Mouse (Mus musculus) urinary bladder, postnatal 36 days (tissue): ENCODE measurements around the gene Pi16.
"Not testable (repeated sequence)": the region's sequence is repeated elsewhere in the genome, so short reads cannot be mapped to it uniquely, and the experiment has no call there.

Experiments used
- DNase-seq, 2 experiments: peaks; one replicate each; pipeline ENCODE4 v3.0.0; 2022; ENCODE audit warnings: low spot score in 2 of 2, mixed read lengths in 1 of 2

Pi16 gene

DNA sequence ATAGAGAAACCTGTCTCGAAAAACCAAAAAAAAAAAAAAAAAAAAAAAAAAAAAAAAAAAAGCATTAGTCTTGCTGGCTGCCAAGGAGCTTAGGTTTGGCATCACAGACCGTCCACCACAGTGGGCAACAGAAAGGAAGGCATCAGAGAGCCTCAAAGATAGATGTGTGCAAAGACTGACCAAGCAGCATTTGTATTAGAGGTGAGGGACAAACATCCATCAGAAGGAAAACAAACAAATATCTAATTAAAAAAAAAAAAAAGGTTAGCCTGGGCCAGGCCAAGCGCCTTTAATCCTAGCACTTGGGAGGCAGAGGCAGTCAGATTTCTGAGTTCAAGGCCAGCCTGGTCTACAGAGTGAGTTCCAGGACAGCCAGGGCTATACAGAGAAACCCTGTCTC is at the start of gene Pi16:
Gene Pi16, plus strand, starts transcription at position 301 of the 400 bp plus-strand sequence.
- DNase-seq = not testable (repeated sequence)

DNA sequence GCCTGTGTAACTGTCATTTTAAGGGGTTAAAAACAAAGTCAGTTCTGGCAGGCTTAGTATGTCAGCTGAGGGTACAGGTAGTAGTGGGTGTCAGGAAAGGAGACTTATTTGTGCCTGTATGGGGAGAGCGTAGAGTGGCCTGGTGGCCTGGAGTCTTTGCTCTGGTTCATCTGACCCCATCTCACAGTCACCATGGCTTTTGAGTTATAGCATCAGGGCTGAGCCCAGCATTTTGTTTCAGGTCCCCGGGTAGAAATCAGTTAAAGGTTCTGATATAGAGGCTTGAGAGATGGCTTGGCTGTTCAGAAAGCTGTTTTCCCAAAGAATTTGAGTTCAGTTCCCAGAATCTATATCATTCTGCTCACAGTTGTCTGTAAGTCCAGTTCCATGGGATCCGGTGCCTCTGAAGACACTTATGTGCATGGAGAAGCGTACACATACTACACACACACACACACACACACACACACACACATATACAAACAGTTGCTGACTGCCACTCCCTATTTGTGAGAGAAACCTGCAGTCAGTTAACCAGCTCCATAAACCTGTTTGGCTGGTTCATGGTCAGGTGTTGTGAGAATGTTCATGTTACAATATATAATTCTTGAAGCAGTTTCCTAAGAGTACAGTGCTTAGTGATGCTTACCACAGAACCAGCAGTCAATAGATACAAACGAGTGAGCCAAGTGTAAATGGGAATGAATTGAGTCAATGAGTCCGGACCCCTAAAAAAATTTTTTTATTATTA is 49.4 kb upstream of the Pi16 start:
- peak in 1 of 2 experiments; percentile 63 for DNase-seq

- DNase-seq = peak; percentile 86 to 95
Observed at GRCm38 (mm10) chr17:29268682-29269348, 48.7 kb upstream of the Pi16 start, which contains the start of gene BC004004. BC004004 (plus strand) TSS chr17:29268788.

DNA sequence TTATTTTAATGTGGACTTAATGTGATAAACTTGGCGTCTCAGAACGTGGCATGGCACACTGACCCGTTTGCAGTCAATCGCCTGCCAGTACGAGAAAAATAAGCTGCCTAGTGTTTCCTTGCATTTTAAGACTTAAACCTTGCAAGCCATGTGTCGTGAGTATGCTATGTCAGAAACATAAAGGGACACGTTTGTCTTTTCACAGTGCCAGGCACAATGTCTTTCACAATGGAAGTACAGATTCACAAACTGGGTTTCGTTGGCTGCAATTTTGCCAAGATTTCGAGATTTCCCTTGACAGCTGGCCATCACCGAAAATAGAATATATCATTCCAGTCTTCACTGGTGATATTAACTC is 48.2 kb upstream of the Pi16 start:
- DNase-seq = no peak

GRCm38 (mm10) chr17:29270148-29270698 is 47.3 kb upstream of the Pi16 start:
- DNase-seq = no peak

- DNase-seq = no peak
Observed at GRCm38 (mm10) chr17:29273156-29273555, 44.3 kb upstream of the Pi16 start.

DNA sequence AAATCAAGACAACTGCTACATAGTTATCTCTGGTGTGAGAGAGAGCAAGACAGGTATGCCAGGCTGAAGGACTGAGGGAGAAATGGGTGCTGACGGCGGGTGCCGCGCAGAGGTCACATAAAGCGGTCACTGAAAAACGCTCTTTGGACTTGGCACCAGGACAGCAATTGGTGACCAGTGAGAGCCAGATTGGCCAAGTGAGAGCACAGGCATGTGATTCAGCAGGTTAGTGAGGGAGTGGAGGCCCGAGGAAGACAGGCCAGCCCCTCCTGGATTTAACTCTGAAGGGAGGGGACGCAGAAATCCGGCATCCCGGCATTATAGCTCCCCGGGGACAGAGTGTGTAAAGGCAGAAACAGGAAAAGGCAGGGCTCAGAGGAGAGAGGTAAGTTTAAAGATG is 43.6 kb upstream of the Pi16 start:
- DNase-seq = no peak

- no peak for DNase-seq
Observed at GRCm38 (mm10) chr17:29280422-29280821, 37.1 kb upstream of the Pi16 start.

GRCm38 (mm10) chr17:29281541-29281940 is 35.9 kb upstream of the Pi16 start:
- no peak for DNase-seq

DNA sequence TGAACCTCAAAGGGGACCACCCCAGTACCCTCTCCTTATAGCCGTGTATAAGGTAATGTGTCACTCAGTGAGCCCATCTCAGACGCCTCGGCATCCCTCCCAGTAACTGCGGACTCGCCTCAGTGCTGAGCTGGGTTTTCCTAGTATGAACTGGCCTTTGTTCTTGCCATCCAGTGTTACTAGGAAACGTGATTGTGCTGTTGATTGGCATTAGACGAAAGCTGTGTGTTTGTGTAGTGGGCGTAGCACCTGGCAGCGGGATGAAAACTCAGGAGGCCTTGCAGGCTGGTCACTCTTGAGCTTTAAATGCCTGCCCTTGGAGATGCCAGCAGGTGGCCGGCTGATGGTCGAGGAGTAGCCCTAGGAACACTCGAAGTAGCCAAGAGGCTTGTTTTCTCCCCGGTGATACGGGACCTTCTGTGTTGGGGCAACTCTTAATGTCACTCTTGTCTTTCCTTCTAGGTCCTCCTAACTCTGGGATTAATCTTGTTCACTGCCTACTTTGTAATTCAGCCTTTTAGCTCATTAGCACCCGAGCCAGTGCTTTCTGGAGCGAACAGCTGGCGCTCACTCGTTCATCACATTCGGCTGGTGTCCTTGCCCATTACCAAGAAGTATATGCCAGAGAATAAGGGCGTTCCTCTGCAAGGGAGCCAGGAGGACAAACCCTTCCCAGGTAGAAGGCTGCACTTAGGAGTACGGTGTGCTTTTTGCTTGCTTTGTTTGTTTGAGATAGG is 35.1 kb upstream of the Pi16 start:
- DNase-seq = no peak

DNA sequence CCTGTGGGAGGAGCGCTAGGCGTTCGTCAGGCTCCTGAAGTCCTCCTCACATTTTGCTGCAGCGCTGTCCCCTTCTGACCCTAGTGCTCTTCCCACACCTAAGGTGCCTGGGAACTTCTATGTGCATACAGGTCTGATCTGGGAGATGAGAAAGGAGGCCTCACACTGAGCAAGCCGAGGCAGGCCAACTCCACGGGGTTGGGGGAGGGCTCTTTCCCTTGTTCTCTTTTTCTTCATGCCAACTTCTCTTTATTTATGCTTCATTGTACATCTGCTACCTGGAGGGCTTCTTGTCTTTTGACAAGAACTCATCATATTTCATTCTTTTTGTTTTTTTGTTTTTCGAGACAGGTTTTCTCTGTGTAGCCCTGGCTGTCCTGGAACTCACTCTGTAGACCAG is 25.7 kb upstream of the Pi16 start:
- no peak for DNase-seq

DNA sequence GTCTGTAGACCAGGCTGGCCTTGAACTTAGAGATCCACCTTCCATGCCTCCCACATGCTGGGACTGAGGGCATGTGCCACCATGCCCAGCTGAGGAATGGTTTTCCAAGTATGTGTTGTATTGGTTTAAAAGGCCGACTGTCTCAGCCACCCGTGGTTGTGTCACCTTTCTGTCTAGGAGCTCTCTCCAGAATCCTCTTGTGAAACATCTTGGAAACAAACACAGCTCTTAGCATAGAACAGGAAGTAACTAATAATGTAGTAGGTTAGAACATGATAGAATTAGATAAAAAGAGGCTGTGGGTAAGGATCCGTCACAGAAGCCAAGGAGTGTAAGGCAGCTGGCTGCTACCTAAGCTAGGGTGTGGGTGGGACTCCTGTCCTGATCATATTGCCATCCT is 24.5 kb upstream of the Pi16 start:
- no peak for DNase-seq

GRCm38 (mm10) chr17:29293807-29294605 is 23.5 kb upstream of the Pi16 start:
- DNase-seq = peak in 1 of 2 experiments; percentile 36

DNA sequence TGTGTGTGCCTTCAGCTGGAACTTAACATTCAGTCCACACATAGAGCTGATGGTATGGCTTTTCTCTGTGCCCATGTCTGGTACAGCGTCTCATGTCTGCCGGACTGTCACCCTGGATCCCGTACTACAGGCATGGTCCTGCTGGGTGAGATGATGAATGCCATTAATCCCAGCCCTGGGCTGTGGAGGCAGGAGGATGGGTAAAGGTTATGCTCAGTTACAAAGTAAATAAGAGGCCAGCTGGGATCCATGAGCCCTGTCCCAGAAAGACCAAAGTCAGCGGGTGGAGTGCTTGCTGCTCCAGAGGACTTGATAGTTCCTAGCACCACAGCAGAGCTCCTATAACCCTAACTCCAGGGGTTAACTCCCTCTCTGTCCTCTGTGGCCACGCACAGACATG is 21.6 kb upstream of the Pi16 start:
- DNase-seq = no peak

- DNase-seq = no peak
Observed at GRCm38 (mm10) chr17:29297321-29297720, 20.2 kb upstream of the Pi16 start.

DNA sequence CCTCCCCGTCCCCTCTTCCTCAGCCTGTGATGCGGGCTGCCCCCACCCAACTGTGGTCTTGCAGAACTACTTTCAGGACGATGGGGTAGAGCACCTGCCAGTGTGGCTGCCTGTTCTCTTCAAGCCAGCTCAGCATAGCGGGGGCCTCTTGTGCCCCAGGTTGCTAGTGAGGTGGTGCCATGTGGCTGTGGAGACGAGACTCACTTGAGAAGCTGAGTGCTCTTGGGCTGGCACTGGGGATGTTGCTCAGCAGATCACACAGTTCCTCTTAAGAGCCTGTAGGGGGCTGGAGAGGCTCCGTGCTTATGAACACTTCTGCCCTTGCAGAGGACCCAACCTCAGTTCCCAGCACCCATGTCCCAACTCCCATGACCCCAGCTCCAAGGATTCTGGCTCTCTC is 19.7 kb upstream of the Pi16 start:
- DNase-seq = no peak

DNA sequence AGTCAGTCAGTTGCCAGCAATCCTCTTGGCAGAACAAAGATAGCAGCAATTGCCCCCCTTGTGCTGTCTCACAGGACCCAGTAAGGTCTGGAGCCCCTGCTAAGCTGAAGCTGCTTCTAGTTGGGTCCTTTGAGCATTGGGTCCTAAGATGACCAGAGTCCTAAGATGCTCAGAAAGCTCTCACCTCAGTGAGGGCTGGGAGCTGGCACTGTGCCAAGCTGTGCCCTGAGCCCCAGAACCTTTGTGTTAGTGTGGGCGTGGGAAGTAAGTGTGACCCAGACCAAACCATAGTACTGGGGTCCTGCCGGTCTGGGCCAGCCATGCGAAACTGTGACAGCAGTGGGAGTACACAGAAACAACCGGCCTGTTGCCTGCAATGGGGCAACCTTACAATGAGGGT is 18.2 kb upstream of the Pi16 start:
- no peak for DNase-seq

DNA sequence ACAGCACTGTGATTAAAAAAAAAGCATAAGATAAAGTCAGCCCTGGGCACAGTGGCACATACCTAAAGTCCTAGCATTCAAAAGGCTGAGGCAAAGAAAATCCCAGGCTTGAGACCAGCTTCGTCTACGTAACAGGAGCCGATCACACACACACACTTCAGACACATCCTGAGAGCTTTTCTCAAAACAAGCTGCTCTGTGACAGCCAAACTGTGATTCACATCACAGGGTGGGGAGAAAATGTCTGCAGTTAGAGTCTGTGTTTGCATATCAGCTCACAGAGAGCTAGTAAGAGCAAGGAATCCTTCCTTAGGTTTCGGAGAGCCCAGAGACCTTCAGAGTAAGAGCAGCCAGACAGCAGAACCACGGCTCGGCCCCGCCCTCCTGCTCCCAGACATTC is 16.6 kb upstream of the Pi16 start:
- no peak for DNase-seq

GRCm38 (mm10) chr17:29301421-29301820 is 16.1 kb upstream of the Pi16 start:
- no peak for DNase-seq

DNA sequence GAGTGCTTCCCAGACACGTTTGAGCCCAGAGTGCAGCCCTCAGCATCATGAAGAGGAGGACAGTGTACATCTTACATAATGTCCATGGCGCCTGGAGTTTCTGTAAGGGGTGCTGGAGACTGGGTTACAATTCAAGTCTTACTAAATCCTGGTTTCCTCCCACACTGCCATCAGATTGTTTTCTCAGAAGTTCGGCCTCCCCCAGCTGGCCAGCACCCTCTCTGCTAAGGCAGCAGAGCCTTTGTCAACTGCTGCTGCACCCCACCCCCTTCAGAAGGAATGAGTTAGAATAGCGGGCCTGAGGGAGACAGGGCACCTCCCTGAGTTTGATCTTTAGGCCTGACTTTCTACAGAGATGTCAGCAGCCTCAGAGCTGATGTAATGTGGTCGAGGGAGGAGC is 15.3 kb upstream of the Pi16 start:
- DNase-seq = no peak

DNA sequence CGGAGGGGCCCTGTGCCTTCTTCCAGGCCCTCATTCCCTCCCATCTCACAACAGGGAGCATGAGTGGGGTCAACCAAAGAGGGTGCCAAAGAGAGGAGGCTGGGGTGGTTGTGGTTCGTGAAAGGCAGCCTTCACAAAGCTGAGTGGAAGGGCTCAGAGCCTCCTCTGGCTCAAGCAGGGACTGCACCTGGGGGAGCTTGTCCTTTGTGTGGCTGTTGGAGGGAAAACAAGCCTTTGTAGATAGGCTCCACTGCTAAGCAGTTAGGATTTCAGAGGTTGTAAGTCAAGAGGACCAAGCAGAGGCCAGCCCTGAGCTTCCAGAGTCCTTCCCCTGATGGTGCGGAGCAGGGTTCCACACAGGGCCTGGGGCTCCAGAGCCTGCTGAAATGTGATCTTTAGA is 14.4 kb upstream of the Pi16 start:
- no peak for DNase-seq

GRCm38 (mm10) chr17:29303856-29304255 is 13.6 kb upstream of the Pi16 start:
- DNase-seq = no peak
